8 mouse cellular contexts compared by ENCODE assay signal in the genomic region with DNA sequence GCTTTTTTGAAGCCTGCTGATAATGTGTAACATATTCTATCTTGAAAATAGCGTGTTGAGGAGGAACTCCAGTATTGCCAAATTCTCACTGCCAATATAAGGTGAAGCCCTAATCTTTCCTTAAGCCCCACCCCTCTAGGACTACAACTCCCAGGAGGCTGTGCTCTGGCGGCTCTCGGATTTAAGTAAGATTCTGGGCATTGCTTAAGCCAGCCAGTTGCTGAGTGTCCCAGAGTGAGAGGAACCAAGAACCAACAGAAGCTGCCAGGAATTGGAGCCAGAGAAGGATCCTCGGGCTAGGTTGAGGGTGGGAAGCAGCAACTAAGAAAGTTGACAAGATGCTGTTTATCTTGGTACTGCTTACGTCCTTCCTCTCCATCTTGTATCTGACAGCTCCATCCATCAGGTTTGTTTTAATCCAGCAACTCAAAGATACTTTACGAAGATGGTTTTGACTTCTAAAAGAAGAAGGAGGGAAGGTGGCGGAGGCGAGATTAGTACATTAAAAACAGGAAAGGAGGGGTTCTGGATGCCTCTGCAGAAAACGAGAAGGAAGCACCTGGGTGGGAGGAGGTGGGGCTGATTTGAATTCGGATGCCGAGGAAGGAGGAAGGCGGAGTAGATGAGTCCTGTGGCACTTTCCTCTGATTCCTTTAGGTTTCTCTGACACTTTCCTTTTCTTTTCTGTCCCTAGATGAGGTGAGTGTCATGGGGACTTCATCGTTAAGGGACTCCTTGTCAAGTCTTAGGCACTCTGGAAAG. TPM values are rescaled to one million over a fixed set of nuclear protein-coding genes. Genes with fewer than 3 reads are reported as not detected.
DNase-seq lines count a peak whose midpoint lies in the region; ATAC-seq and TF ChIP-seq lines count a peak whose summit lies in the region.

A gene (plus strand): TSS at position 212 of the 762 bp plus-strand sequence.

- no peaks in the 10 kb centered on the region for H3K36me3 ChIP-seq in limb, embryonic 15.5 days
- no peaks in the 10 kb centered on the region for H3K36me3 ChIP-seq in midbrain, postnatal 0 days (ENCODE audit: insufficient read depth, low read length)
- peaks cover 2% of the 10 kb centered on the region; the same call in 1 of the 2 replicates for H3K36me3 ChIP-seq in splenic B cell, adult 2 months (ENCODE audit: control insufficient read depth, insufficient read depth, low read length, poor library complexity, severe bottlenecking)

- 0 out of 2 replicates have a peak within 1 kb of the TSS, but pooled peaks have one; percentile 5 for H3K9ac ChIP-seq in limb, embryonic 15.5 days
- no peak within 1 kb of the TSS for H3K9ac ChIP-seq in midbrain, postnatal 0 days (replicated peaks; ENCODE audit: low read length, poor library complexity, severe bottlenecking)

- no peak for ATAC-seq in limb, embryonic 15.5 days (ENCODE audit: insufficient number of reproducible peaks, low FRiP score, low TSS enrichment, low read depth)
- ATAC-seq in midbrain, postnatal 0 days (ENCODE audit: low FRiP score): no peak

- H3K4me3 ChIP-seq in limb, embryonic 15.5 days: peak within 1 kb of the TSS; percentile 42
- peak within 1 kb of the TSS; percentile 40 for H3K4me3 ChIP-seq in midbrain, postnatal 0 days (ENCODE audit: low read depth, low read length)

- peak within 1 kb of the TSS; percentile 55 for H3K4me2 ChIP-seq in limb, embryonic 15.5 days
- peak within 1 kb of the TSS; percentile 53 for H3K4me2 ChIP-seq in midbrain, postnatal 0 days (ENCODE audit: low read depth, low read length, poor library complexity, severe bottlenecking)

- H3K4me1 ChIP-seq in limb, embryonic 15.5 days: no peaks in the 10 kb centered on the region
- no peaks in the 10 kb centered on the region for H3K4me1 ChIP-seq in midbrain, postnatal 0 days (ENCODE audit: insufficient read depth, low read length)

- 3% methylated on average over 13 of the region's 13 CpGs for WGBS in limb, embryonic 15.5 days
- WGBS in midbrain, postnatal 0 days: 4% methylated on average over 13 of the region's 13 CpGs

- peak; percentile 3 for DNase-seq in ovary, postnatal 10 days (ENCODE audit: low spot score)
- no peak for DNase-seq in ovary, postnatal 14 days (ENCODE audit: low spot score)
- peak; percentile 45 for DNase-seq in cerebellum, adult 8-10 months
- DNase-seq in forelimb bud, embryonic 11.5 days (ENCODE audit: low read depth, low spot score): peak; percentile 34
- DNase-seq in induced T-regulatory cell, adult 2 months (ENCODE audit: low read depth): peak; percentile 71
- DNase-seq in midbrain, postnatal 0 days (ENCODE audit: low spot score): peak; percentile 67
- DNase-seq in splenic B cell, adult 2 months (ENCODE audit: low read depth, low spot score): peak; percentile 69

- H3K27ac ChIP-seq in limb, embryonic 15.5 days: 0 out of 2 replicates have a peak within 1 kb of the TSS, but pooled peaks have one; percentile 11
- H3K27ac ChIP-seq in midbrain, postnatal 0 days (ENCODE audit: low read depth, low read length): no peak within 1 kb of the TSS

- no peaks in the 10 kb centered on the region for H3K27me3 ChIP-seq in limb, embryonic 15.5 days
- H3K27me3 ChIP-seq in midbrain, postnatal 0 days (ENCODE audit: insufficient read depth, low read length): no peaks in the 10 kb centered on the region
- no peaks in the 10 kb centered on the region for H3K27me3 ChIP-seq in splenic B cell, adult 2 months (ENCODE audit: control insufficient read depth, insufficient read depth, low read length, poor library complexity, severe bottlenecking)

- TF ChIP-seq CTCF in midbrain, postnatal 0 days (IDR thresholded peaks at IDR 0.05): no peak

- no peaks in the 10 kb centered on the region for H3K9me3 ChIP-seq in limb, embryonic 15.5 days
- H3K9me3 ChIP-seq in midbrain, postnatal 0 days (ENCODE audit: low read length): no peaks in the 10 kb centered on the region

RNA-seq across cellular contexts. Expression of the gene that starts here (rescaled TPM):
- 47.1 and 51.3 TPM in 2 replicates for polyA plus RNA-seq in limb, embryonic 15.5 days (2015; fragmentation: Nextera tagmentation; extraction: Ambion mirVana)
- 0.93 and 1.3 TPM in 2 replicates for total RNA-seq in midbrain, postnatal 0 days (2014; rRNA removed)
- polyA plus RNA-seq in midbrain, postnatal 0 days (2015; fragmentation: Nextera tagmentation; extraction: Ambion mirVana): 1.0 and 1.3 TPM in 2 replicates

Comparison
In these comparisons a context has a peak if more than half of its experiments do, and no peak if none do; other contexts are left out.
1. RNA of the gene that starts here (polyA plus RNA-seq): 47.1 to 51.3 TPM in limb, embryonic 15.5 days; 1.0 to 1.3 TPM in midbrain, postnatal 0 days; every median in the first group is over 10 times any median in the second.